Mouse (Mus musculus) hematopoietic stem cell, adult 5-6 weeks (primary cell): Measurements from ENCODE around the gene Prss8. TPM values are rescaled to one million over a fixed set of nuclear protein-coding genes. Genes with fewer than 3 reads are reported as not detected.
"Not testable (repeated sequence)": the region's sequence is repeated elsewhere in the genome, so short reads cannot be mapped to it uniquely, and the experiment has no call there.

Experiments
- ATAC-seq, 2 experiments: fragments of 125-278 bp in 1 of 2; replicated peaks in 1 of 2; 2 replicates each; pipeline ENCODE4 v1.8.0; 2016 to 2017; ENCODE audit warnings: inconsistent platforms in 2 of 2, mild to moderate bottlenecking in 2 of 2, moderate number of reproducible peaks in 2 of 2, low read depth in 1 of 2, moderate TSS enrichment in 1 of 2; ENCODE audit not compliant: low FRiP score in 2 of 2, poor library complexity in 2 of 2, severe bottlenecking in 2 of 2, insufficient read depth in 1 of 2, low TSS enrichment in 1 of 2
- total RNA-seq: library from RNA; stranded (forward); fragments of 172-1452, 232-1000 nt; gene quantifications from 2 replicates; pipeline ENCODE4 v1.2.3, GENCODE M21; 2017

The Prss8 gene
- not detected in 2 replicates for total RNA-seq

- no peak for ATAC-seq
Measured at GRCm38 (mm10) chr7:127929923-127930322, at the start of gene Prss8. TSS of gene Prss8 (minus strand) at chr7:127930104.

GRCm38 (mm10) chr7:127978856-127979255 lies 49.0 kb upstream of the Prss8 start:
- no peak for ATAC-seq

- no peak for ATAC-seq
Measured at GRCm38 (mm10) chr7:127974413-127974930, 44.6 kb upstream of the Prss8 start.

- peak in 1 of 2 experiments; percentile 15; a peak in 1 of 4 replicates for ATAC-seq
Measured at GRCm38 (mm10) chr7:127967922-127968828, 38.3 kb upstream of the Prss8 start.

- peak; percentile 91 to 96 for ATAC-seq
Measured at GRCm38 (mm10) chr7:127967004-127967921, 37.4 kb upstream of the Prss8 start, which contains the start of gene Fus. TSS of gene Fus (plus strand) at chr7:127967457.

- no peak for ATAC-seq
Measured at GRCm38 (mm10) chr7:127966371-127966918, 36.5 kb upstream of the Prss8 start.

- ATAC-seq: no peak
Measured at GRCm38 (mm10) chr7:127959364-127959763, 29.5 kb upstream of the Prss8 start.

DNA sequence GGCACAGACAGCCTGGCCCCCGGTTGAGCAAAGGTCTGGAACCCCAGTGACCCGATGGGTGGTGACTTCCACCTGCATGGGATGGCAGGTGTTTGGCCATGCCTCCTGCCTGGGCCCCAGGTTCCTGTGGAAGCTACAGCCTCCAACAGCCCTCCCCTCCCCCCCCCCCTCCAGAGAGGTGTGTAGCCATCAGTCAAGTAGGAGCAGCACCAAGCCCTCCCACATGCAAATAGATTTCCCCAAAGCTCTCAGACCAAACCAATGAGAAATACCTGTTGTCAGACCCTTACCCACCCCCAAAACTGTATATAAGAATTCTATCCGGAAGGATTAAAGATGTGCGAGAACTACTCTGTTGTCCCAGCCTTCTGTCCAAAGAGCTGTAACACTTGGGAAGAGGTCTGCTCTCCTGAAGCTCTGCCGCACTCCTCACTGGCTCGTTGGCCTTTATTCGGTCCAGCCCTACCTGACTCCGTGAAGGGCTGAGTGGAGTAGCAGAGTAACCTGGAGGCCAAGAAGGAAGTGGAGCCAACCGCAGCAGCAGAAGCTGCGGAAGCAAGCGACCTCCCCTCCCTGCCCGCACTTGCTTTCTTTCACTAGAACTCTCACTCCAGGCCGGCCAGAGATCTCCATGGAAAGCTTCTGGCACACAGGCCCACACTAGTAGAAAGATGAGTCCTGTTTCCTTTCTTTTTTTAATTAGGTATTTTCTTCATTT lies 23.1 kb upstream of the Prss8 start:
- peak; percentile 95 to 96 for ATAC-seq

- ATAC-seq: no peak
Measured at GRCm38 (mm10) chr7:127946470-127947023, 16.6 kb upstream of the Prss8 start, which contains the start of gene Prss36. TSS of gene Prss36 (minus strand) at chr7:127946725.

DNA sequence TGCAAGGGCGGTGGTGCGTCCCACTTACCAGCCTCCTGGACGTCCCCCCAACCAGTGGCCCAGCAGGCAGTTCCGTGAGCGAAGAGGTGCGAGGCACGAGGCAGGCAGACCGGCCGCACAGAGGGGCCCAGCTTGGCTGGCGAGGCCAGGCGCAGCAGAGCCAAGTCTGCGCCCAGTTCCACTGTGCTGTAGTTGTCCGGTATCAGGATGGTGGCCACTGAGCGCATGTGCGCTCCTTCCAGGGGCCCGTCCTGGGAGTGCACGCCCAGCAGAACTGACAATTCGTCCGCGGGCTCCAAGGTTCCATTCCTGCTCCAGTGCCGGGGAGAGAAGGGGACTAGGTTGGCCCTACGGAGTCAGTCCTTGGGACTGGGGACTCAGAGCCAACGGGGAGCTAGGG lies 14.7 kb upstream of the Prss8 start:
- no peak for ATAC-seq

- ATAC-seq: not testable (repeated sequence)
Measured at GRCm38 (mm10) chr7:127942097-127942496, 12.2 kb upstream of the Prss8 start.

GRCm38 (mm10) chr7:127936216-127936884 lies 6.4 kb upstream of the Prss8 start:
- ATAC-seq: no peak

DNA sequence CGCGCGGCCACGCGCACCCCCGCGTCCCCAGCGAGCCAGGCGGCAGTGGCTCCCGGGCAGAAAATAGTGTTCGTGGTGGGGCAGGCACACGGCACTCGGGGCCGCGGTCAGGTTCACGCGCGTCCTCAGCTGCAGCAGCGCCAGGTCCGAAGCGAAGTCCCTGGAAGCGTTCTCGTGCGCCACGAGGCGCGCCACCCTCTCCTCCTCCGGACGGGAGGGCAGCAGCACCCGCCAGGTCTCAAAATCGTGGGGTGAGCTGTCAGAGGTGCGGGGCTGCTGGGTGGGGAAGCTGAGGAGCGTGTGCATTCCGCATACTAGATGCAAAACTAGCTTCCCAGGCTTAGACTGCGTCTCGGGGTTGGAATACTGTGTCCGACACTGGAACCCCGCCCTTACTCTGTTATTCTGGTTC lies 5.8 kb upstream of the Prss8 start:
- no peak for ATAC-seq

- ATAC-seq: peak; percentile 97 to 98
Measured at GRCm38 (mm10) chr7:127935028-127935722, 5.3 kb upstream of the Prss8 start.

- ATAC-seq: no peak
Measured at GRCm38 (mm10) chr7:127934075-127934474, 4.2 kb upstream of the Prss8 start.
